Comparison of ENCODE assay signal across 8 mouse cellular contexts in the genomic region with DNA sequence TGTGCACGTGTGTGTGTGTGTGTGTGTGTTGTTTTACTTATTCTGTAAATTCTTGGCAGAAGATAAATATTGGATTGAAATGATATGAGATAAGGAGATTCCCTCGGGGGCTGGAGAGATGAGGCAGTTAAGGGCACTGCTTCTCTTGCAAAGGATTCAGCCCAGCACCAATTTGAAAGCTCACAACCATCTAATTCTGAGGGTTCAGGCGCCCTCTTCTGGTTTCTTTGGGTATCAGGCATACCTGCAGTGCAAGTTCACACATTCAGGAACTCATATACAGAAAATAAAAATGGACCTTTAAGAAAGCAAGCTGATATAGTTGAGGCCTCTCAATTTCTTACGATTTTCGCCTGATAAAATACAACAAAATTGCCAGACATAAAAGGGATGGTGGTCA. TPM values are rescaled to one million over a fixed set of nuclear protein-coding genes. Genes with fewer than 3 reads are reported as not detected.
A peak's percentile ranks its signal among the peaks of the same experiment; 100 is the strongest.
DNase-seq lines count a peak whose midpoint lies in the region; TF ChIP-seq lines count a peak whose summit lies in the region.
"Had no signal": no experiment of that assay in that cellular context is flagged by ENCODE, and none has a peak within 500 bp of the region (broad histone marks: within the 10 kb centered on the region; RNA-seq: fewer than 3 reads in every experiment).

No protein-coding gene starts in this region.

- peak; percentile 62 for TF ChIP-seq CTCF in cortical plate, adult 2 months (IDR thresholded peaks at IDR 0.05; ENCODE audit: extremely low read depth, insufficient read depth, low read length)

- DNase-seq in ovary, postnatal 14 days (ENCODE audit: low spot score) = peak; percentile 42
- DNase-seq in ovary, postnatal 10 days (ENCODE audit: low spot score) = no peak
- DNase-seq in adrenal gland, adult 2 months = peak; percentile 52
- DNase-seq in hindlimb bud, embryonic 11.5 days (ENCODE audit: extremely low spot score, low read depth, low spot score) = peak; percentile 39
- DNase-seq in left cerebral cortex, postnatal 4 days = peak; percentile 69
- DNase-seq in right cerebral cortex, postnatal 10 days (ENCODE audit: low spot score in 2 of 2) = peak; percentile 77 to 84

- TF ChIP-seq POLR2A in cortical plate, adult 2 months (IDR thresholded peaks at IDR 0.05; ENCODE audit: extremely low read depth, insufficient read depth, low read length) = no peak

- H3K4me3 ChIP-seq in cortical plate, adult 2 months (ENCODE audit: insufficient read depth, low read length) = no peak overlapping the region
- H3K4me3 ChIP-seq: heart, embryonic 15.5 days had no signal

- H3K27ac ChIP-seq in cortical plate, adult 2 months (ENCODE audit: insufficient read depth, low read length) = no peak overlapping the region
- H3K27ac ChIP-seq: heart, embryonic 15.5 days had no signal

- H3K4me1 ChIP-seq in cortical plate, adult 2 months (ENCODE audit: control insufficient read depth, insufficient read depth, low read length) = no peaks in the 10 kb centered on the region
- H3K4me1 ChIP-seq: heart, embryonic 15.5 days had no signal

- intact Hi-C loops in left cerebral cortex, postnatal 4 days (cut with DNase I) = no loop called here

RNA-seq across cellular contexts. Expression of gene Higd1c, which starts 10.7 kb away (rescaled TPM):
- total RNA-seq in adrenal gland, adult 2 months (2021) = under 1 TPM in 1 of 2 experiments, not detected in 1; 0.69 TPM
- polyA plus RNA-seq in adrenal gland, adult 2 months (2012; rRNA removed) = 0.28 TPM in 1 of 2 replicates, not detected in the other
- polyA plus RNA-seq in cortical plate, adult 2 months (2012; rRNA removed) = not detected in 2 replicates
- not detected for total RNA-seq in left cerebral cortex, postnatal 4 days (2021)
- polyA plus RNA-seq: heart, embryonic 15.5 days had no signal

RNA-seq across cellular contexts. Expression of gene Mettl7a2, which starts 22.1 kb away (rescaled TPM):
- 1 to 10 TPM in 1 of 2 experiments, under 1 TPM in 1; 0.78 to 3.6 TPM for total RNA-seq in adrenal gland, adult 2 months (2021)
- polyA plus RNA-seq in adrenal gland, adult 2 months (2012; rRNA removed) = not detected in 2 replicates
- not detected in 2 replicates for polyA plus RNA-seq in cortical plate, adult 2 months (2012; rRNA removed)
- total RNA-seq in left cerebral cortex, postnatal 4 days (2021) = under 1 TPM; 0.24 to 0.38 TPM
- polyA plus RNA-seq: heart, embryonic 15.5 days had no signal

RNA-seq across cellular contexts. Expression of gene Methig1, which starts 22.1 kb away (rescaled TPM):
- total RNA-seq in adrenal gland, adult 2 months (2021) = under 1 TPM; 0.45 to 0.52 TPM
- 0.16 TPM in 1 of 2 replicates, not detected in the other for polyA plus RNA-seq in adrenal gland, adult 2 months (2012; rRNA removed)
- polyA plus RNA-seq in cortical plate, adult 2 months (2012; rRNA removed) = not detected in 2 replicates
- not detected for total RNA-seq in left cerebral cortex, postnatal 4 days (2021)
- polyA plus RNA-seq: heart, embryonic 15.5 days had no signal

RNA-seq across cellular contexts. Expression of gene Mettl7a3, which starts 40.3 kb away (rescaled TPM):
- under 1 TPM in 1 of 2 experiments, not detected in 1; 0.63 TPM for total RNA-seq in adrenal gland, adult 2 months (2021)
- polyA plus RNA-seq in adrenal gland, adult 2 months (2012; rRNA removed) = 0.13 and 0.16 TPM in 2 replicates
- 0.38 and 0.75 TPM in 2 replicates for polyA plus RNA-seq in cortical plate, adult 2 months (2012; rRNA removed)
- total RNA-seq in left cerebral cortex, postnatal 4 days (2021) = under 1 TPM in 1 of 2 experiments, not detected in 1; 0.34 TPM
- polyA plus RNA-seq: heart, embryonic 15.5 days had no signal

RNA-seq across cellular contexts. Expression of gene Gm5475, which starts 46.9 kb away (rescaled TPM):
- total RNA-seq in adrenal gland, adult 2 months (2021) = not detected
- 0.06 and 0.19 TPM in 2 replicates for polyA plus RNA-seq in adrenal gland, adult 2 months (2012; rRNA removed)
- 0.04 TPM in 1 of 2 replicates, not detected in the other for polyA plus RNA-seq in cortical plate, adult 2 months (2012; rRNA removed)
- not detected for total RNA-seq in left cerebral cortex, postnatal 4 days (2021)
- polyA plus RNA-seq: heart, embryonic 15.5 days had no signal
